Mouse (Mus musculus): ENCODE results near the gene Kbtbd8.

Kbtbd8 gene

GRCm38 (mm10) chr6:95174311-95175143, 57.5 kb downstream of the Kbtbd8 start:
- peak; percentile 17 for DNase-seq (ENCODE audit: extremely low spot score)
